In the genomic region with DNA sequence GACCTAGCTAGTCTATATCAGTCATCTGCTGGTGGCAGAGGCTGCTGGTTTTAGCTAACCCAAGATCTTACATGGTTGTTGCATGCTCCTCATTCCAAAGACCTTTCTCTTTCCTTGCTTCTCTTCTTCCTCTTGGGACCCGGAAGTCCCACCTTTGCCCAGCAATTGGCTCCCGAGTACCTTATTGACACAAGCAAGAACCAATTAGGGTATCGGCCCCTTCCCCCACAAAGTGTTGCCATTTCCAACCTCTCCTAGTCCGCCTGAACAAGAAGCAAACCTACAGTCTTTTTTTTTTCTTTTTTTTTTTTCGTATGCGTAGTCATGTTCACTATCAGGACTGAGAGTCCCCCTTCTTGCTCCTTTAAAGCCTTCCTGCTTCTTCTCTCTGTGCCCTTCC, we compare ENCODE assay signal across 27 mouse cellular contexts.
DNase-seq lines count a peak whose midpoint lies in the region; ATAC-seq and TF ChIP-seq lines count a peak whose summit lies in the region.
"Had no signal": no experiment of that assay in that cellular context is flagged by ENCODE, and none has a peak within 500 bp of the region (broad histone marks: within the 10 kb centered on the region; RNA-seq: fewer than 3 reads in every experiment).

No protein-coding gene starts in this region.

- DNase-seq in hindbrain, embryonic 10.5 days (ENCODE audit: low spot score) = no peak
- no peak for DNase-seq in midbrain, postnatal 0 days (ENCODE audit: low spot score)
- DNase-seq in R1 (ENCODE audit: low read depth, low spot score) = peak; percentile 94
- peak; percentile 75 for DNase-seq in testis, postnatal 14 days (ENCODE audit: low spot score)
- no peak for DNase-seq in thymus, postnatal 10 days (ENCODE audit: low spot score in 2 of 2)
- DNase-seq in layer of hippocampus, postnatal 36 days = no peak
- DNase-seq: adrenal gland, postnatal 14 days; cerebellum, adult 11 months; cerebellum, adult 9-10 months; cerebellum, postnatal 36 days; gastrocnemius, postnatal 14 days; kidney, adult 9 months; kidney, postnatal 10 days; layer of hippocampus, adult 9-11 months; liver; lung, embryonic 14.5 days; thymus, postnatal 25 days had no signal

- H3K4me3 ChIP-seq in hindbrain, embryonic 10.5 days = no peak overlapping the region
- no peak overlapping the region for H3K4me3 ChIP-seq in hindbrain, embryonic 16.5 days (ENCODE audit: low read length)
- H3K4me3 ChIP-seq in midbrain, embryonic 15.5 days = no peak overlapping the region
- no peak overlapping the region for H3K4me3 ChIP-seq in midbrain, postnatal 0 days (ENCODE audit: low read depth, low read length)
- H3K4me3 ChIP-seq: heart, embryonic 10.5 days; heart, embryonic 15.5 days; liver, embryonic 15.5 days; midbrain, embryonic 10.5 days; myocyte; neural tube, embryonic 12.5 days had no signal

- TF ChIP-seq CTCF in midbrain, postnatal 0 days (IDR thresholded peaks at IDR 0.05) = no peak

- no peak overlapping the region for H3K9ac ChIP-seq in hindbrain, embryonic 16.5 days (ENCODE audit: low read depth, low read length)
- no peak overlapping the region for H3K9ac ChIP-seq in midbrain, embryonic 15.5 days
- no peak overlapping the region for H3K9ac ChIP-seq in midbrain, postnatal 0 days (replicated peaks; ENCODE audit: low read length, poor library complexity, severe bottlenecking)
- H3K9ac ChIP-seq: heart, embryonic 15.5 days; liver, embryonic 15.5 days; lung, embryonic 14.5 days; neural tube, embryonic 12.5 days had no signal

- peaks cover 54% of the 10 kb centered on the region for H3K4me1 ChIP-seq in hindbrain, embryonic 10.5 days (replicated peaks)
- no peaks in the 10 kb centered on the region for H3K4me1 ChIP-seq in hindbrain, embryonic 16.5 days (ENCODE audit: control insufficient read depth, insufficient read depth, low read depth, low read length)
- peaks cover 4% of the 10 kb centered on the region; the same call in 1 of the 2 replicates for H3K4me1 ChIP-seq in midbrain, embryonic 15.5 days
- no peaks in the 10 kb centered on the region for H3K4me1 ChIP-seq in midbrain, postnatal 0 days (ENCODE audit: insufficient read depth, low read length)
- H3K4me1 ChIP-seq: liver, embryonic 15.5 days had no signal

- peak overlapping the region; percentile 50; the same call in 1 of the 2 replicates for H3K27ac ChIP-seq in hindbrain, embryonic 10.5 days
- no peak overlapping the region for H3K27ac ChIP-seq in hindbrain, embryonic 16.5 days (ENCODE audit: low read depth, low read length)
- H3K27ac ChIP-seq in midbrain, embryonic 15.5 days = 0 out of 2 replicates have a peak overlapping the region, but pooled peaks have one; percentile 48
- H3K27ac ChIP-seq in midbrain, postnatal 0 days (ENCODE audit: low read depth, low read length) = no peak overlapping the region
- H3K27ac ChIP-seq: heart, embryonic 10.5 days; heart, embryonic 15.5 days; liver, embryonic 15.5 days; midbrain, embryonic 10.5 days; neural tube, embryonic 12.5 days had no signal

- no peaks in the 10 kb centered on the region for H3K9me3 ChIP-seq in hindbrain, embryonic 10.5 days
- H3K9me3 ChIP-seq in hindbrain, embryonic 16.5 days (ENCODE audit: control insufficient read depth, low read length) = no peaks in the 10 kb centered on the region
- H3K9me3 ChIP-seq in midbrain, embryonic 15.5 days = no peaks in the 10 kb centered on the region
- H3K9me3 ChIP-seq in midbrain, postnatal 0 days (ENCODE audit: low read length) = no peaks in the 10 kb centered on the region
- H3K9me3 ChIP-seq: heart, embryonic 10.5 days; heart, embryonic 15.5 days; liver, embryonic 15.5 days; midbrain, embryonic 10.5 days; neural tube, embryonic 12.5 days had no signal

- 85% methylated on average over 6 of the region's 6 CpGs for WGBS in hindbrain, embryonic 10.5 days
- 93% methylated on average over 6 of the region's 6 CpGs for WGBS in hindbrain, embryonic 16.5 days
- 72% methylated on average over 6 of the region's 6 CpGs for WGBS in midbrain, embryonic 15.5 days
- WGBS in midbrain, postnatal 0 days = 87% methylated on average over 6 of the region's 6 CpGs

- no peaks in the 10 kb centered on the region for H3K36me3 ChIP-seq in hindbrain, embryonic 10.5 days
- no peaks in the 10 kb centered on the region for H3K36me3 ChIP-seq in hindbrain, embryonic 16.5 days (ENCODE audit: control insufficient read depth, insufficient read depth, low read length)
- no peaks in the 10 kb centered on the region for H3K36me3 ChIP-seq in midbrain, embryonic 15.5 days (replicated peaks)
- H3K36me3 ChIP-seq in midbrain, postnatal 0 days (ENCODE audit: insufficient read depth, low read length) = no peaks in the 10 kb centered on the region
- H3K36me3 ChIP-seq: heart, embryonic 10.5 days; heart, embryonic 15.5 days; liver, embryonic 15.5 days; midbrain, embryonic 10.5 days; neural tube, embryonic 12.5 days had no signal

- ATAC-seq in hindbrain, embryonic 16.5 days = no peak
- ATAC-seq in midbrain, embryonic 15.5 days (replicated peaks) = no peak
- ATAC-seq in midbrain, postnatal 0 days (ENCODE audit: low FRiP score) = no peak
- ATAC-seq: forebrain, embryonic 14.5 days; intestine, postnatal 0 days had no signal

- H3K4me2 ChIP-seq in hindbrain, embryonic 16.5 days (ENCODE audit: low read length) = no peak overlapping the region
- no peak overlapping the region for H3K4me2 ChIP-seq in midbrain, embryonic 15.5 days
- H3K4me2 ChIP-seq in midbrain, postnatal 0 days (ENCODE audit: low read depth, low read length, poor library complexity, severe bottlenecking) = no peak overlapping the region
- H3K4me2 ChIP-seq: heart, embryonic 15.5 days; liver, embryonic 15.5 days; lung, embryonic 14.5 days; neural tube, embryonic 12.5 days had no signal

- H3K27me3 ChIP-seq in hindbrain, embryonic 10.5 days (ENCODE audit: insufficient read depth, poor library complexity, severe bottlenecking) = no peaks in the 10 kb centered on the region
- no peaks in the 10 kb centered on the region for H3K27me3 ChIP-seq in hindbrain, embryonic 16.5 days (replicated peaks; ENCODE audit: control insufficient read depth, insufficient read depth, low read length)
- no peaks in the 10 kb centered on the region for H3K27me3 ChIP-seq in midbrain, embryonic 15.5 days (replicated peaks)
- H3K27me3 ChIP-seq in midbrain, postnatal 0 days (ENCODE audit: insufficient read depth, low read length) = no peaks in the 10 kb centered on the region
- H3K27me3 ChIP-seq: heart, embryonic 15.5 days; liver, embryonic 15.5 days; neural tube, embryonic 12.5 days had no signal

Comparison
In these comparisons a context has a peak if more than half of its experiments do, and no peak if none do; other contexts are left out.
1. H3K27ac ChIP-seq: peak in hindbrain, embryonic 10.5 days (single experiment) and midbrain, embryonic 15.5 days (single experiment); none in hindbrain, embryonic 16.5 days (single experiment) and midbrain, postnatal 0 days (single experiment).
2. DNase-seq: peak in R1 (single experiment) and testis, postnatal 14 days (single experiment); none in hindbrain, embryonic 10.5 days (single experiment), midbrain, postnatal 0 days (single experiment), thymus, postnatal 10 days (0 of 2) and layer of hippocampus, postnatal 36 days (0 of 2).